Mouse (Mus musculus) stomach, embryonic 14.5 days (tissue): ENCODE measurements around the gene Stk4. TPM values are rescaled to one million over a fixed set of nuclear protein-coding genes. Genes with fewer than 3 reads are reported as not detected.

ENCODE experiments used
- ATAC-seq: fragments of 200-750 bp; cut with Nextera tagmentation; 2 replicates; pipeline ENCODE4 v1.8.0; 2017; ENCODE audit warnings: low read depth, moderate TSS enrichment; ENCODE audit not compliant: insufficient number of reproducible peaks, insufficient read depth, low FRiP score
- H3K27ac ChIP-seq: fragments of 300-500 bp; sonication (generic); 2 replicates; pipeline ENCODE4 v1.5.1; 2014; ENCODE audit warnings: mild to moderate bottlenecking, low read length, moderate library complexity, mixed read lengths
- H3K27me3 ChIP-seq: fragments of 300-500 bp; sonication (generic); 2 replicates; pipeline ENCODE4 v1.6.1; 2014; ENCODE audit warnings: low read length, control low read depth, mixed read lengths; ENCODE audit not compliant: control insufficient read depth, insufficient read depth
- H3K36me3 ChIP-seq: fragments of 300-500 bp; sonication (generic); 2 replicates; pipeline ENCODE4 v1.6.1; 2014; ENCODE audit warnings: mild to moderate bottlenecking, control low read depth, low read length, moderate library complexity, mixed read lengths; ENCODE audit not compliant: control insufficient read depth, insufficient read depth
- H3K4me1 ChIP-seq: fragments of 300-500 bp; sonication (generic); 2 replicates; pipeline ENCODE4 v1.6.1; 2014; ENCODE audit warnings: low read length, control low read depth, mixed read lengths; ENCODE audit not compliant: control insufficient read depth, insufficient read depth
- H3K4me2 ChIP-seq: fragments of 300-500 bp; sonication (generic); replicated peaks from 2 replicates; pipeline ENCODE4 v1.6.1; 2014; ENCODE audit warnings: low read depth, low read length, control low read depth
- H3K4me3 ChIP-seq: fragments of 300-500 bp; sonication (generic); 2 replicates; pipeline ENCODE4 v1.5.1; 2014; ENCODE audit warnings: low read depth, low read length, control low read depth
- H3K9ac ChIP-seq: fragments of 300-500 bp; sonication (generic); replicated peaks from 2 replicates; pipeline ENCODE4 v1.6.1; 2014; ENCODE audit warnings: low read depth, mild to moderate bottlenecking, control low read depth, low read length, moderate library complexity, mixed read lengths
- H3K9me3 ChIP-seq: fragments of 300-500 bp; sonication (generic); 2 replicates; pipeline ENCODE4 v1.6.1; 2016; ENCODE audit warnings: low read depth, low read length, control low read depth; ENCODE audit not compliant: control insufficient read depth
- WGBS: fragments of 180-500 bp; shearing (Covaris S2); extraction: QIAGEN DNeasy Blood & Tissue Kit; methylation state at CpG from one replicate; pipeline ENCODE4 v1.1.7; 2014; 5-methylcytosine and 5-hydroxymethylcytosine counted together
- polyA plus RNA-seq: library from polyadenylated mRNA; unstranded; fragments of >200 nt; fragmentation: Nextera tagmentation; extraction: Ambion mirVana; gene quantifications from 2 replicates; pipeline ENCODE4 v1.2.1, GENCODE M21; 2014

Stk4 gene
- polyA plus RNA-seq, 1 experiment from 2014 or later: 30.7 TPM

DNA sequence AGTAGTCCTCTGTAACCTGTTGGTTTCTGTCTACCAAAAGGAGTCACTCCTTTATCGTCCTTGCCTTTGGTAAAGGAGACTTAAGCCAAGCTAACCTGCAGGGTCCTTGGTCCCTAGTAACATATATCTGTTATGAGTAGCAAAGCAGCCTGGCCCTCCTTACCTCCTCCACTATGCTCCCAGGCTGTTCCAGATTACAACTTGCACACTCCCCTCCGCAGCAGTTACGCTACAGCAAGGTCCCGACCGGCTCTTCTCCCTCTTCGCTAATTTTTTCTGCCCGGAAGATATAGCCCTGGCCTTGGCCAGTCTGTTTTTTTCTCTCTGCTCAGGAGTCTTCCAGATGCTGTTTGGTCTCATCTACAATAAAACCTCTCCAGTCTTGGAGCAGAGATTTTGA, 3.0 kb downstream of the Stk4 start:
- H3K27me3 ChIP-seq: no peaks in the 10 kb centered on the region
- H3K4me2 ChIP-seq: no peak overlapping the region
- H3K36me3 ChIP-seq: no peaks in the 10 kb centered on the region
- no peak for ATAC-seq
- peaks cover 15% of the 10 kb centered on the region for H3K4me1 ChIP-seq
- WGBS: 85% methylated on average over 7 of the region's 7 CpGs
- no peak overlapping the region for H3K9ac ChIP-seq
- H3K9me3 ChIP-seq: no peaks in the 10 kb centered on the region
- H3K4me3 ChIP-seq: no peak overlapping the region
- no peak overlapping the region for H3K27ac ChIP-seq

DNA sequence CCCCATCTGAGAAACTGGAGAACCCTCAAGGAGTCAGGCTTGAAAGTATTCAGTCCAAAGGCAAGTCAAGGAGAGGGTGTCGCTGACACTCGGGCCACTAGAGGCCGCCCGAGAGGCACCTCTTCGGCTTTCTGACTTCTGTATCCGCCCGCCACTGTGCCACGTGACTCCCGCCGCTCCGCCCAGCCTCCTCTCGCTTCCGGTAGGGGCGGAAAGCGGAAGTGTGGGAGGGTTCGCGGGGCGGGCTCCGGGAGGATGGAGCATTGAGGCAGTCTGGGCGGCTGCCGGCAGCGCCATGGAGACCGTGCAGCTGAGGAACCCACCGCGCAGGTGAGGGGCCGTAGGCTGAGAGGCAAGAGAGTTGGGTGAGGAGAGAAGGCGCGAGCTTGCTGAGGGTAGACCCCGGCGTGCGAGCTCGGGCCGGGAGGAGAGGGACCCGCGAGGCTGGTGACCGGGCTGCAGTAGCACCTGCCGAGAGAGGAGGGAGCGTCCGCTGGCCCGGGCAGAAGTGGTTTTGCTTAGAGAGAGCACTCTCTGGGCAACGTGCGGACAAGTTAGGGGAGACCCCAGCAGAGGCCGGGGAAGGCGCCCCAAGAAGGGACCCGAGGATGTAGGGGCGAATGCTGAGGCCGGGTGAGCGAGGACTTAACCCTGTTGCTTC, 3.9 kb downstream of the Stk4 start:
- Histone ChIP-seq H3K36me3 (no peaks in the 10 kb centered on the region), H3K9me3 (no peaks in the 10 kb centered on the region), H3K27ac (no peak overlapping the region; the same call in 1 of the 2 replicates), H3K4me2 (peak overlapping the region; percentile 94), H3K27me3 (no peaks in the 10 kb centered on the region), H3K4me3 (peak overlapping the region; percentile 49), H3K4me1 (peaks cover 15% of the 10 kb centered on the region), H3K9ac (peak overlapping the region; percentile 71)
- ATAC-seq: peak; percentile 86
- under 1% methylated on average over 48 of the region's 48 CpGs for WGBS

DNA sequence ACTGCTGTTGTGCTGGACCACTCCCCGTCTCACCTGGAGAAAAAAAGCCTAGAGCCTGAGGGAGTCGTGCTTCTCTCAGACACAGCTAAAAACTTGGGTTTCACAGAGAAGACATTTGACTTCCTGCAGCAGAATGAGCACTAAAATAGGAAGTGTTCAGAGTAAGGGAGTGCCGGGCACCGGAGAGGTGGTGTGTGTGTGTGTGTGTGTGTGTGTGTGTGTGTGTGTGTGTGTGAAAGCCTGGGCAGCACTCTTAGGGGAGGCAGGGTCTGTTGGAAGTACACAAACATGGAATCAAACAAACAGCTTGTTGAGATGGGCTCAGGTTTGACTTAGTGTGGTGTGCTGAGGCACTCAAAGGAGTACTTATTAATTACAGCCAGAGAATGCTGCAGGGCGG, 5.0 kb downstream of the Stk4 start:
- peak overlapping the region; percentile 94 for H3K4me2 ChIP-seq
- no peaks in the 10 kb centered on the region for H3K27me3 ChIP-seq
- 0 out of 2 replicates have a peak overlapping the region, but pooled peaks have one; percentile 71 for H3K9ac ChIP-seq
- H3K4me3 ChIP-seq: peak overlapping the region; percentile 49
- no peak for ATAC-seq
- H3K36me3 ChIP-seq: 0 out of 2 replicates have a peak, but pooled peaks cover 3% of the 10 kb centered on the region
- WGBS: 39% methylated on average over 5 of the region's 5 CpGs
- no peaks in the 10 kb centered on the region for H3K9me3 ChIP-seq
- peaks cover 10% of the 10 kb centered on the region for H3K4me1 ChIP-seq
- no peak overlapping the region for H3K27ac ChIP-seq

DNA sequence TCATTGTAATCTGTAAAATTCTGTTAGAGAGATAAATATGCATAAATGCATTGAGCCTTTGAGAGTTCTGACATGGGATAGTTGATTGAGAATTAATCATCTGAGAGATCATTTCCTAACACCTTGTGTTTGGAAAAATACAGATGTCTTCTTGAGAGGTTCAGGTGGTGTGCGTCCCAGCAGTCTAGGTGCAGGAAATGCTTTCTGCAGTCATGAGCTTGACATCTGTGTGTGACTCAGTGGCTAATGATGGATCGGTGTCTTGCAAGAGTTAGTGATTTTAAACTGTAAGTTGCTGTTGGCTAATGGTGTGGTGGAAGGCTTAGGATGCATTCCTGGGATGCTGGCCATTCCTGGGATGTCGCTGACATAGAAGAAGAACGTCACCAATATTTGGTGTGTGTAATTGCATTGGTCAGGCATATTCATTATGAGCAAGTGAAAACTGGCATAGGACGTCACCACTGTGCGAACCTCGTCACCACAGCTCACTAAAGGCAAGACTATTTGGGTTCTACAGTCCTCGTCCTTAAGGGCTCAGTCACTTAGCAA, 6.8 kb downstream of the Stk4 start:
- Histone ChIP-seq H3K27ac (no peak overlapping the region), H3K4me2 (no peak overlapping the region), H3K27me3 (no peaks in the 10 kb centered on the region), H3K36me3 (peaks cover 19% of the 10 kb centered on the region), H3K4me1 (peaks cover 10% of the 10 kb centered on the region), H3K9me3 (no peaks in the 10 kb centered on the region), H3K4me3 (no peak overlapping the region), H3K9ac (no peak overlapping the region)
- WGBS: 83% methylated on average over 8 of the region's 8 CpGs
- ATAC-seq: no peak

DNA sequence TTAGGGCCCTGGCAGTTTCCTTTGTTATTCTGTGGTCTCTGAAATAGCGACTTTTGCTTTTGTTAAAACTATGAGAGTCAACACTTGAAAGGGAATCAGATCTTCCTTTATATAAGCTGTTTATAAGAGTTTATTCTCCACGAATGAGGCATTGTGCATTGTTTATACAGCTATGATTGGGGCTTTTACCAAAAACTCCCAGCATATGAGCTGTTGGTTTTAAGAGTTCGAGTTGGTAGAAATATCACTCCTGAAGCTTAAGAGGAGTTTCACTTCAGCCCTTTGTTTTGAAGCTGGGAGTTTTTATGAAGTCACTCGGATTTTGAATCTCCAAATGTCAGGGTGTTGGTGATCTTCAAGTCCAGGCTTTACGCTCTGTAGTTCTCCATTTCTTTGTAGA, 7.8 kb downstream of the Stk4 start:
- H3K27ac ChIP-seq: no peak overlapping the region
- peaks cover 10% of the 10 kb centered on the region for H3K4me1 ChIP-seq
- H3K4me2 ChIP-seq: no peak overlapping the region
- no peak for ATAC-seq
- no peak overlapping the region for H3K4me3 ChIP-seq
- H3K9ac ChIP-seq: no peak overlapping the region
- H3K27me3 ChIP-seq: no peaks in the 10 kb centered on the region
- WGBS: 81% methylated on average over 5 of the region's 5 CpGs
- no peaks in the 10 kb centered on the region for H3K9me3 ChIP-seq
- H3K36me3 ChIP-seq: peaks cover 23% of the 10 kb centered on the region

DNA sequence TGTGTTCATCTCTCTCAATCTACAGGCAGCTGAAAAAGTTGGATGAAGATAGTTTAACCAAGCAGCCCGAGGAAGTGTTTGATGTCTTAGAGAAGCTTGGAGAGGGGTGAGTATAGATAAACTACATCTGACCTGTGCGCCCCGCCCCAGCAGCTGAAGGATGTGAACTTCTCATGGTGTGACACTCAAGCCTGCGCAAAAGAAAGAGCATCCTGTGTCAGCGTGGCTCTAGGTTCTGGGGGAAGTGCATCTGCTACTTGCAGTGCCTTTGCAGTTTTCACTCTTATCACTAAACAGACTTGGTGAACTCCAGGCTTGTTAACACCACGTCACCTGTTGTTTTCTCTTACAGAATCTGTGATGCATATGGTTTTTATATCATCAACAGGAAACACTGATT, 9.4 kb downstream of the Stk4 start:
- H3K36me3 ChIP-seq: peaks cover 30% of the 10 kb centered on the region
- no peaks in the 10 kb centered on the region for H3K27me3 ChIP-seq
- peaks cover 10% of the 10 kb centered on the region for H3K4me1 ChIP-seq
- no peak overlapping the region for H3K9ac ChIP-seq
- H3K4me2 ChIP-seq: no peak overlapping the region
- 87% methylated on average over 6 of the region's 6 CpGs for WGBS
- H3K9me3 ChIP-seq: no peaks in the 10 kb centered on the region
- H3K4me3 ChIP-seq: no peak overlapping the region
- ATAC-seq: no peak
- no peak overlapping the region for H3K27ac ChIP-seq

DNA sequence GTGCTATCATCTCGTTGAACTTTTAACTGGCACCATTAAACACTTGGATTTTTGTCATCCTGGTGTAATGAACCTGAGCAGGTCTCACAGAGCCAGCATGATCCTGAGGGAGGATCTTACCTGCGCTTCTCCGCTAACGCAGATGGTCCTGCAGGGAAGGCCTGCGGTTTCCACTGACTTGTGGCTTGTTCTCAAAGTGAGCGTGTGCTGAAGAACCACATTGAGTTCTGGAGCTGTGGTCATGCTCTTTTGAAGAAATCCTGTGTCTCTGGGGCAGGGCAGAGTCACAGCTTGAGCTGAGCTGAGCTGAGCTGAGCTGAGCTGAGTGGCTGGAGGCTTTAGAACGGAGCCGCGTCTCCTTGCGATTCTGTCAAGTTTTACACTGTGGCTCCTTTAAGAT, 11.5 kb downstream of the Stk4 start:
- no peak for ATAC-seq
- H3K4me2 ChIP-seq: no peak overlapping the region
- H3K27ac ChIP-seq: no peak overlapping the region
- no peaks in the 10 kb centered on the region for H3K9me3 ChIP-seq
- H3K4me3 ChIP-seq: no peak overlapping the region
- 96% methylated on average over 10 of the region's 10 CpGs for WGBS
- no peak overlapping the region for H3K9ac ChIP-seq
- H3K27me3 ChIP-seq: no peaks in the 10 kb centered on the region
- H3K4me1 ChIP-seq: no peaks in the 10 kb centered on the region
- peaks cover 36% of the 10 kb centered on the region for H3K36me3 ChIP-seq

DNA sequence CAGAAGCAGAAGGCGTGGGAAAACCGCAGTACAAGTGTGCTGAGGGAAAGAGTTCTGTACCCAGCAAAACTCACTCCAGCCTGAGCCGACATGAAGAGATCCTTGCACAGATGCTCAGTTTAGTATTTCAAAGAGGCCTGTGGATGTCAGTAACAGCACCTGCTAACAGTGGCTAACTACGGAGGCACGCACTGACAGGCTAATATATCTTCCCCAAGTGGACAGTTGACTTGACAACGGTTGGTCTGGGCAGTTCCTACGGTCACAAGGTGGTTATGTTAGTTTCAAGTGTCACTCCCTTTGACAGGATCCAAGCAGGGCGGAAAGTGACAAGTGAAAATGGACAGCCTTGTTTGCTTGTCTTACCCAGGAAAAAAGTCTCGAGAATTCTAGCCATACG, 12.1 kb downstream of the Stk4 start:
- no peak overlapping the region for H3K4me3 ChIP-seq
- 76% methylated on average over 10 of the region's 10 CpGs for WGBS
- H3K9me3 ChIP-seq: no peaks in the 10 kb centered on the region
- peaks cover 41% of the 10 kb centered on the region for H3K36me3 ChIP-seq
- no peaks in the 10 kb centered on the region for H3K4me1 ChIP-seq
- no peaks in the 10 kb centered on the region for H3K27me3 ChIP-seq
- H3K27ac ChIP-seq: no peak overlapping the region
- no peak overlapping the region for H3K9ac ChIP-seq
- H3K4me2 ChIP-seq: no peak overlapping the region
- no peak for ATAC-seq
